Mouse (Mus musculus): ENCODE data around the gene Il24. TPM values are rescaled to one million over a fixed set of nuclear protein-coding genes. Genes with fewer than 3 reads are reported as not detected.

Il24 gene
- polyA plus RNA-seq, 1 experiment from 2014 or later: not detected

DNA sequence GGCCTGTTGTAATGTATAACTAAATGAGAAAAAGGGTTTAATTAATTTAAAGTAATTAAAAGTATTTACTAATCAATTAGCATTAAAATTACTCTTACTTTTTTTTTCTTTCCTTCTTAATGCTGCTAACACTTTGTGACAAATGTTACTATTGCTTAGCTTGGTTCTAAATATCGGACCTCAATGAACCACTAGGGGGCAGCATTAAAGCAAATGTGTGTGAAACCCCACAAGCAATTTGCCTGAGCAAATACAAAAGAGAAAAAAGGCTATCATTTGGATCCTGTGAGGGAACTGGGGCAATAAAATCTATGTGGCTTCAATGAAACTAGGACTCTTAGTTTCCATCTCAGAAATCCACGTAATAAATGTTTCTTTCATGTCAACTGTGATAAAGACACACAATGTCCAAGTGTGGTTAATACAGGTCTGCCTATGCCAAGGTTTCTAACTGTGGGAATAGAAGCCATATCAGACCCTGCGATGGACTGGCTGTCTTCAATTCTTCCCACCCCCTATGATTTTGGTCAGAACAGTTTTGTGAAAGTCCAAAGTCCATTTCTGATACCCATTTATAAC, 10.2 kb downstream of the Il24 start:
- Histone ChIP-seq H3K4me3 (no peak overlapping the region), H3K4me2 (no peak overlapping the region), H3K9ac (no peak overlapping the region), H3K36me3 (no peaks in the 10 kb centered on the region), H3K9me3 (no peaks in the 10 kb centered on the region), H3K4me1 (replicated peaks) (peaks cover 8% of the 10 kb centered on the region; the same call in 1 of the 2 replicates), H3K27me3 (peaks cover 36% of the 10 kb centered on the region), H3K27ac (replicated peaks) (no peak overlapping the region)
- 24% methylated on average over 3 of the region's 3 CpGs for WGBS
- ATAC-seq (ENCODE audit: low read depth): no peak

DNA sequence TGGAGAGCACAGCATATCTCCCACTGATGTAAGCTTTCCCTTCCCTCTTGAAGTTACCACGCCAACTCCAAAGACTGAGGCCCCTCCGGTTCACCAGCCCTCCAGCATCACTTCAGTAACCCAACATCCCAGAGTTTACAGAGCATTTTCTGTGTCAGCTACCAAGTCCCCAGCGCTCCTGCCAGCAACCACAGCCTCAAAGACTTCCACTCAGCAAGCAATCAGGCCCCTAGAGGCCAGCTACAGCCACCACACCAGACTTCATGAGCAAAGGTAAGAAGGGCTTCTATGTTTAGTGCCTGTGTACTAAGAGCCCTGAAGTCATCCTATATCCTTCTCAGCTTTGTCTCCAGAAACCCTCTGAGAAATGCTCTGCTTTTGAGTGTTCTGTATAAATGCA, 11.3 kb downstream of the Il24 start:
- Histone ChIP-seq H3K4me2 (no peak overlapping the region), H3K9ac (no peak overlapping the region), H3K36me3 (no peaks in the 10 kb centered on the region), H3K27me3 (peaks cover 36% of the 10 kb centered on the region), H3K4me1 (replicated peaks) (peaks cover 8% of the 10 kb centered on the region; the same call in 1 of the 2 replicates), H3K4me3 (no peak overlapping the region), H3K9me3 (no peaks in the 10 kb centered on the region), H3K27ac (replicated peaks) (no peak overlapping the region)
- ATAC-seq (ENCODE audit: low read depth): no peak
- WGBS: 69% methylated on average over 3 of the region's 3 CpGs

DNA sequence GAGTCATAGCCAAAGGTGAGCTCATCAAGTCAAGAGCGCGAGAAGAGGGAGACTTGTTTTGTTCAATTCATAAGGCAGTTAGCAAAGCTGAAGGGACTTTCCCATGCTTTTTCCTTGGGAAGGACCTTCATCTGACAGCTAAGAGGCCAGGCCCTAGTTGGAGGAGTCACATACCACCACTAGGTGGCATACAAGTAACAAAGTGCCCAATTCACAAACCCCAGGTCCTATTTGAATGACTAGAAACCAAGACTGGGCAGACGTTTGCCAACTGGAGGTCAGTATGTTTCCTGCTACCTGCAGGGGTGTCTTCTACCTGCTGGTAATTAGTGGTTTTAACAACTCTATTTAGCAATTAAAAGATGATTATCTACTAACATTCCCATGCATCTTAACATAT, 12.1 kb downstream of the Il24 start:
- H3K27ac ChIP-seq (replicated peaks): no peak overlapping the region

DNA sequence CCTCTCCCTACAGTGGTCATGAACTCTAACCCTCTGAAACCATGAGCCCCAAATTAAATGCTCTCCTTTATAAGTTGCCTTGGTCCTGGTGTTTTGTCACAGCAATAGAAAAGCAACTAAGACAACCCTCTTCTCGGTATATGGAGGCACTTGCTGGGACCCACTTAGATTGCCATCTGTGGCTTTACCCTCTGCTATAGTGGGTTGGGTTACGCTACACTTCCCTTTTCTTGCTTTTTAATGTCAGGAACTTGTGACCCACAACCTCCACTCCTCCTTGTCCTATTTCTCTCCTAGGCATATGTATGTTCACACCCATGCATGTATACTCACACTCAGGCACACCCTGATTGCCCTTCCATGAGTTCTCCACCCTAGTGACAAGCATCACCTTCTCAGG, 14.3 kb downstream of the Il24 start:
- Histone ChIP-seq H3K4me2 (no peak overlapping the region), H3K9ac (no peak overlapping the region), H3K9me3 (no peaks in the 10 kb centered on the region), H3K36me3 (no peaks in the 10 kb centered on the region), H3K4me1 (replicated peaks) (peaks cover 3% of the 10 kb centered on the region; the same call in 1 of the 2 replicates), H3K27ac (replicated peaks) (no peak overlapping the region), H3K4me3 (no peak overlapping the region), H3K27me3 (peaks cover 9% of the 10 kb centered on the region)
- 94% methylated on average over 2 of the region's 2 CpGs for WGBS
- ATAC-seq (ENCODE audit: low read depth): no peak

More for the DNA sequence above, 12.1 kb downstream of the Il24 start:
- no peaks in the 10 kb centered on the region for H3K36me3 ChIP-seq
- WGBS: 38% methylated on average over 3 of the region's 3 CpGs
- no peak overlapping the region for H3K4me2 ChIP-seq
- H3K4me3 ChIP-seq: no peak overlapping the region
- no peak for ATAC-seq (ENCODE audit: low read depth)
- H3K9me3 ChIP-seq: no peaks in the 10 kb centered on the region
- H3K27me3 ChIP-seq: peaks cover 29% of the 10 kb centered on the region
- peaks cover 8% of the 10 kb centered on the region; the same call in 1 of the 2 replicates for H3K4me1 ChIP-seq (replicated peaks)
- no peak overlapping the region for H3K9ac ChIP-seq

DNA sequence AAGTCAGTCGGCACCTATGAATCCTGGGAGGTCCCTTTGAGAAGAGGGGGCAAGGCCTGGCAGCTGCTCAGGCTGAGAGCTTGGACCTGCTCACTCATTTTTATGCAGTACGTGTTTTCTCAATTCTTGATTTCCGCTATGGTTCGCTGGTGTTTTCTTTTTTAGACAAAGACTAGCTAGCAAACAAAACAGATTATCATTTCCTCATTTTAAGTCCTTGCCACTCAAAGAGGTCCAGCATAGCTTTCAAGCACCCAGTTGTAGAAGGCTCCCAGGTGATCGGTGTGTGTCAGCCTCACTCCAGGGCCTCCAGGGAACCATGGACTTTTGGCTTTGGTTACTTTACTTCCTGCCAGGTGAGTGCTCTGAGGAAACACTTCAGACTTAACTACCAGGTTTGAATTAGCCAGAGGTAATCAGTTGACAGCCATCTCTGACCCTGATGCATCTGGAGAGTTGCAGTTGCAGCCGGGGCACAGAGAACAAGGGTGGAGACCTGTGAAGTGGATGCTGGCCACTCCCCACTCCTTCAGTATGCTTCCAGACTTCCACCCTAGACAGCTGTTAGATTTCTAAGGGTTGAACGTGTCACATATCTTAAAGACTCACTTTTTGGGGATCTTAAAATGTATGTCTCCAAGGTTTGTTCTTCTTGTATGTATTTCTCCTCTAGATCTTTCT, 21.6 kb downstream of the Il24 start, which contains the start of gene Fcmr:
TSS of gene Fcmr (plus strand) at position 129 of the 681 bp plus-strand sequence.
- Histone ChIP-seq H3K4me2 (no peak within 1 kb of the TSS), H3K4me1 (replicated peaks) (no peaks in the 10 kb centered on the region), H3K27me3 (no peaks in the 10 kb centered on the region), H3K4me3 (no peak within 1 kb of the TSS), H3K27ac (replicated peaks) (no peak within 1 kb of the TSS), H3K9me3 (no peaks in the 10 kb centered on the region), H3K36me3 (no peaks in the 10 kb centered on the region), H3K9ac (no peak within 1 kb of the TSS)
- no peak for ATAC-seq (ENCODE audit: low read depth)
- WGBS: 87% methylated on average over 7 of the region's 7 CpGs

DNA sequence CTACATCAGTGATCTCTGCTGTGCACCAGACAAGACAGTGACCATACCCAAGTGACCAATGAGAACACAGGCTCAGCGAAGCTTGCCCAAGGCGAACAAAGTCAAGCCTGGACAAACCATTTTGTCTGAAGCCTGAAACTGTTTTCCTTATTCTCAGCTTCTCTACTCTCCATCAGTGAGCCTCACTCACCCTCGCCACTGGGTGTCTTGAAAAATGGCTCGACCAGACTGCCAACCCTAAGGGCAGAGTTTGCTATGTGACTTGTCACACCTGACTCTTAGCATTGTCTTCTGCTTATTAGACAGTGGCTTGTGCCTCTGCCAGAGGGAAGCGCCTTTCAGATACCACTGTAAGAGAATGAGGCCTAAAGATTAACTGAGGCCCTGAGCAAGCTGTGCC, 22.5 kb downstream of the Il24 start:
- H3K4me2 ChIP-seq: no peak overlapping the region
- H3K27me3 ChIP-seq: no peaks in the 10 kb centered on the region
- no peak overlapping the region for H3K4me3 ChIP-seq
- no peaks in the 10 kb centered on the region for H3K4me1 ChIP-seq (replicated peaks)
- H3K27ac ChIP-seq (replicated peaks): no peak overlapping the region
- WGBS: 95% methylated on average over 5 of the region's 5 CpGs
- no peaks in the 10 kb centered on the region for H3K36me3 ChIP-seq
- H3K9ac ChIP-seq: no peak overlapping the region
- no peak for ATAC-seq (ENCODE audit: low read depth)
- no peaks in the 10 kb centered on the region for H3K9me3 ChIP-seq

DNA sequence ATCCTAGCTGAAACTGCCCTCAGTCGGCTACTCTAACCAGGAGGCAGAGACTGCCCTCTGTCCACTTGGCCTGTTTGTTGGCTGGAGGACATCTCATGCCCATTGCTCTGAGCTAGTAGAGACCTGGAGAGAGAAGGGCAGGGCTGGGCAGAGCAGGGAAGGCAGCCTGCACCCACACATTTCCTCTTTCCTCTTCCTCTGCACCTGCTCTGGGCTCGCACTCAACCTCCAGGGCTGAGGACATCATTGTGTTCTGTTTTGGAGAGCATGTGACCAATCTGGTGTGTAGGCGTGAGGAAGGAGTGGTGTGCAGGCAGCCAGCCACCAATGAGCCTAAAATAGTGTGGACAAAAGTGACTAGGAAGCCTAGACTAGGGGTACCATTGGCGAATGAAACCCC, 23.0 kb downstream of the Il24 start:
- Histone ChIP-seq H3K9ac (no peak overlapping the region), H3K4me2 (no peak overlapping the region), H3K27ac (replicated peaks) (no peak overlapping the region), H3K27me3 (no peaks in the 10 kb centered on the region), H3K36me3 (no peaks in the 10 kb centered on the region), H3K4me1 (replicated peaks) (no peaks in the 10 kb centered on the region), H3K9me3 (no peaks in the 10 kb centered on the region), H3K4me3 (no peak overlapping the region)
- 89% methylated on average over 4 of the region's 4 CpGs for WGBS
- ATAC-seq (ENCODE audit: low read depth): no peak

DNA sequence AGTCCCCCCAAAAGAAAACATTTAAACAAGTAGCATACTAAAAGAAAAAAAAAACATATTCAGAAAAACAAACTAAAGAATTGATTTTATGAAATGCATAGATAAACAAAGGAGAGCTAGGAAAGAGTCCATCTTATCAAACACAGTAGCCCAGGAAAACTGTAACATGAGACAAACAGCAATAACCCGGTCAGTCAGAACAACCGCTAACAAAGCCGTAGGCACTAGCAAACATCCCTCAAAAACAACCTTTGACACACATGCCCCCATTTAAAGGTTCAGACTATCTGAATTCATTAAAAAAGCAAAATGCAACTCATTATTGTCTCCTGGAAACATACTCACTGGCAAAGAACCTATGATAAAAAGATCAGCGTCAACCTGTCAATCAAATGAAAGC, 29.8 kb downstream of the Il24 start:
- 94% methylated on average over 4 of the region's 4 CpGs for WGBS
- Histone ChIP-seq H3K4me1 (replicated peaks) (no peaks in the 10 kb centered on the region), H3K4me2 (no peak overlapping the region), H3K9ac (no peak overlapping the region), H3K27me3 (no peaks in the 10 kb centered on the region), H3K36me3 (no peaks in the 10 kb centered on the region), H3K4me3 (no peak overlapping the region), H3K27ac (replicated peaks) (no peak overlapping the region), H3K9me3 (no peaks in the 10 kb centered on the region)
- no peak for ATAC-seq (ENCODE audit: low read depth)

DNA sequence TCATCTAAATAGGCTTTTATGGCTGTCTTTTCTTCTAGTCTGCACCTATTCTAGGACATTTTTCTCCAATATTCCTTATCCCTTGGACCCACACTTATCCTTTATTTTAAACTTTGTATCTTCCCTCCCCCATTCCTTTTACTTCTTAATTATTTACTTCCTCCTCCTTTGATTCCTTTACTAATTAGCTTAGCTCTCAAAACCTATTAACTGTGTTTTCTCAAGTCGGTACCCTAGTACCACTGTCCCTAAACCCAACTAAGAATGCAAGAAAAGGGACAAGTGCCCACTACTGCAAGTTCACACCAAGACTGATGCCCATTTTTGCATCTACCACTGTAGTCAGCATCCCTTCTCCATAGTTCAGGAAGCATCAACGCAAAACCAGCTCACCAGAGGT, 31.5 kb downstream of the Il24 start:
- Histone ChIP-seq H3K27me3 (no peaks in the 10 kb centered on the region), H3K4me3 (no peak overlapping the region), H3K4me1 (replicated peaks) (no peaks in the 10 kb centered on the region), H3K4me2 (no peak overlapping the region), H3K27ac (replicated peaks) (no peak overlapping the region), H3K36me3 (no peaks in the 10 kb centered on the region), H3K9ac (no peak overlapping the region), H3K9me3 (no peaks in the 10 kb centered on the region)
- 87% methylated on average over 2 of the region's 2 CpGs for WGBS
- ATAC-seq (ENCODE audit: low read depth): no peak

DNA sequence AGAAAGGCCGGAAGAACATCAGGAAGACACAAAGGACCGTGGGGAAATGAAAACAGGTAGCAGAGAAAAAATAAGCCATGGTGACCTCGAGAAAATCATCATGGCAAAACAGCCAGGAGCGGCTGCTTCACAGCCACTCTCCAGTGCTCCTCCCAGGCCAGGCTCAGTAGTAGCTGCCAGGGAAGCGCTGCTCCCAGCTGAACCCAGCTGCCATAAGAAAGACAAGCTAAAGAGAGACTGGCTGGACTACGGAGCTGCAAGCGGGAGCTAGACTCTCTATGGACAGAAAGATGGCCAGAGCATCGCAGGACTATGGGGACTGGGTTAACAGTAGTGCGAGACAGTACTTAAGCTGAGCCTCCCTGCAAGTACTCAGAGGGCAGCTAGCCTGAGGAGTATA, 32.4 kb downstream of the Il24 start:
- no peak overlapping the region for H3K27ac ChIP-seq (replicated peaks)
- no peak overlapping the region for H3K9ac ChIP-seq
- H3K4me3 ChIP-seq: no peak overlapping the region
- H3K9me3 ChIP-seq: no peaks in the 10 kb centered on the region
- no peaks in the 10 kb centered on the region for H3K27me3 ChIP-seq
- H3K4me2 ChIP-seq: no peak overlapping the region
- no peaks in the 10 kb centered on the region for H3K36me3 ChIP-seq
- ATAC-seq (ENCODE audit: low read depth): no peak
- no peaks in the 10 kb centered on the region for H3K4me1 ChIP-seq (replicated peaks)
- WGBS: 87% methylated on average over 9 of the region's 9 CpGs

DNA sequence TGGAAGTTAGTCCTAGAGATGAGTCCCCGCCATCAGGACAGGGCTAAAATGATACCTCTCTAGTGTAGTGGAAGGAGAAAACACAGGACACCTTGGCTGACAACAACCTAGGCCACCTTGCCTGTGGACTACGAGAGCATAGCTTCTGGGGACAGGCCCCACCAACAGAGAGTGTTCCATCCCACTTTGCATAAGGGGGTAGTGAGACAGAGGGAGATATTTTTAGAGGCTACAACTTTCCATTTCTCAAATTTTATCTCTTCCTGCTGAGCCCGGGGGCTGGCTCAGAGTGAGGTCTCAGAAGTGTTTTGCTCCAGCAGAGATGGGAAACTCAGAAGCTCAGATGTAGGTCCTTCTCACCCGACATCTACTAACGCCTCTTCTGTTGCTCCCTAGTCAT, 36.8 kb downstream of the Il24 start:
- no peaks in the 10 kb centered on the region for H3K9me3 ChIP-seq
- ATAC-seq (ENCODE audit: low read depth): no peak
- no peaks in the 10 kb centered on the region for H3K4me1 ChIP-seq (replicated peaks)
- no peaks in the 10 kb centered on the region for H3K27me3 ChIP-seq
- no peaks in the 10 kb centered on the region for H3K36me3 ChIP-seq
- H3K9ac ChIP-seq: no peak overlapping the region
- WGBS: 89% methylated on average over 5 of the region's 5 CpGs
- H3K4me2 ChIP-seq: no peak overlapping the region
- no peak overlapping the region for H3K4me3 ChIP-seq
- no peak overlapping the region for H3K27ac ChIP-seq (replicated peaks)

DNA sequence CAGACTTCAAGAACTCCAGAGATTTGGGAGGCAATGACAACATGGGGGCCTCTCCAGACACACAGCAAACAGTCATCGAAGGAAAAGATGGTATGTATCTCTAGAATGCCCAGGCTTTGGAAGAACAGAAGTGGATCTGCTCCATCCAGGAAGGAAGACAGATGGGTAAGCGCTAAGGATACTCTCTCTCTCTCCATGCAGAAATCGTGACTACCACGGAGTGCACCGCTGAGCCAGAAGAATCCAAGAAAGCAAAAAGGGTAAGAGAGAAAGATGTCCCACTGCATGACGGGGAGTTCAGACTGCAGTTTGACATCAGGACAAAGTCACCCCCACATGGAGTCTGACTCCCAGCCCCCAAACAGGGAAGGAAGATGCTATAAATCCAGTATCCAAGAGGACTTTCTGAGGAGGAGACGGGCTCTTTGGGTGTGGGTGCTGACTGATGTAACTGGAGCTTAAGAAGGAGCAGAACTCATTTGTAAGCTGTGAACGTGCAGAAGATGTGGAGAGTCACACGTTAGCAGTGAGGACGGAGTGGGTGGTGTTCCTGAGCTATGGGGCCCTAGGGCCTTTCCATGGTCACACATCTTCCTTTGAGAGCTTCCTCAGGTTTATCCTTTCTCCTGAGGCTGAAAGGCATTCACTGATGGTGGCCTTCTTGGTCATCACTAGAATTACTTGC, 37.6 kb downstream of the Il24 start:
- Histone ChIP-seq H3K36me3 (no peaks in the 10 kb centered on the region), H3K4me1 (replicated peaks) (no peaks in the 10 kb centered on the region), H3K4me2 (no peak overlapping the region), H3K27me3 (no peaks in the 10 kb centered on the region), H3K4me3 (no peak overlapping the region), H3K9me3 (no peaks in the 10 kb centered on the region), H3K27ac (replicated peaks) (no peak overlapping the region), H3K9ac (no peak overlapping the region)
- 92% methylated on average over 10 of the region's 10 CpGs for WGBS
- no peak for ATAC-seq (ENCODE audit: low read depth)

Data from neural tube, embryonic 13.5 days (tissue).